Mouse (Mus musculus) bone marrow, adult 2 months (tissue): ENCODE results near the gene Evi5.

Experiments
- CTCF ChIP-seq: fragments of 200-500 bp; IDR thresholded peaks from 2 replicates; pipeline ENCODE4 v1.5.1; 2011; ENCODE audit warnings: low read length, control low read depth; ENCODE audit not compliant: control insufficient read depth, insufficient read depth
- POLR2A ChIP-seq: fragments of 200-500 bp; IDR thresholded peaks from 2 replicates; pipeline ENCODE4 v1.6.1; 2011; ENCODE audit warnings: low read depth, mild to moderate bottlenecking, control low read depth, low read length, borderline replicate concordance; ENCODE audit not compliant: control insufficient read depth

- TF ChIP-seq CTCF (no peak), POLR2A (no peak)
Observed at GRCm38 (mm10) chr5:107910084-107910616, 35.2 kb upstream of the Evi5 start.
